Mouse (Mus musculus): Measurements from ENCODE around the gene Crybg3. TPM values are rescaled to one million over a fixed set of nuclear protein-coding genes. Genes with fewer than 3 reads are reported as not detected.
A peak's percentile ranks its signal among the peaks of the same experiment; 100 is the strongest.

Crybg3 gene
- polyA plus RNA-seq, 1 experiment from 2014 or later, result 19.8 TPM

GRCm38 (mm10) chr16:59534349-59534748 is 66.4 kb downstream of the Crybg3 start:
- Histone ChIP-seq H3K9ac (ENCODE audit: low read depth, low read length) (no peak overlapping the region), H3K4me1 (ENCODE audit: control insufficient read depth, insufficient read depth, low read length) (peaks cover 4% of the 10 kb centered on the region; the same call in 1 of the 2 replicates), H3K36me3 (ENCODE audit: control insufficient read depth, insufficient read depth, low read length) (peaks cover 16% of the 10 kb centered on the region), H3K27ac (ENCODE audit: low read depth, low read length) (no peak overlapping the region), H3K9me3 (replicated peaks; ENCODE audit: control insufficient read depth, low read length) (no peaks in the 10 kb centered on the region), H3K27me3 (ENCODE audit: control insufficient read depth, insufficient read depth, low read length) (no peaks in the 10 kb centered on the region), H3K4me2 (no peak overlapping the region), H3K4me3 (ENCODE audit: low read depth, low read length) (no peak overlapping the region)
- no peak for ATAC-seq (replicated peaks; ENCODE audit: insufficient number of reproducible peaks, low FRiP score, low TSS enrichment)
- 86% methylated on average over 11 of the region's 11 CpGs for WGBS (ENCODE audit: insufficient replicate concordance)

DNA sequence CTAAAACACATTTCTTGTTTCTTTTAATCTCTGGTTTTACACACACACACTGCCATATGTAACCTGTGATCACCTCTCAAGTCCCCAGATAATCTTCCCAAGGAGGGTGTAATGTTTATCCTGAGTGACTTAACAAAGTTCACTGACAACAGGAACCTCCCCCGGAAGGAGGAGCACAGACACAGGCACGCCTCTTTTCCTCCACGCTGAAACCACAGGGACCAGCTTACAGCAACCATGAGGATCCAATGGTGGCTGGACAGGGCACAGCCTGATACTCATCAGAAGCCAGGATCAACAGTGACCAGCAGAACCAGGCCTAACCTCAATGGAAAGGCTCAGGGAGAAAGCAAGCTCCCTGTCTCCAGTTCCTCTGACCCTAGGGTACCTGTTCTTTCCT is 68.2 kb downstream of the Crybg3 start:
- peaks cover 16% of the 10 kb centered on the region for H3K36me3 ChIP-seq (ENCODE audit: control insufficient read depth, insufficient read depth, low read length)
- no peaks in the 10 kb centered on the region for H3K9me3 ChIP-seq (replicated peaks; ENCODE audit: control insufficient read depth, low read length)
- no peak overlapping the region for H3K27ac ChIP-seq (ENCODE audit: low read depth, low read length)
- H3K27me3 ChIP-seq (ENCODE audit: control insufficient read depth, insufficient read depth, low read length), result no peaks in the 10 kb centered on the region
- H3K4me3 ChIP-seq (ENCODE audit: low read depth, low read length), result no peak overlapping the region
- H3K9ac ChIP-seq (ENCODE audit: low read depth, low read length), result no peak overlapping the region
- H3K4me2 ChIP-seq, result no peak overlapping the region
- peaks cover 4% of the 10 kb centered on the region; the same call in 1 of the 2 replicates for H3K4me1 ChIP-seq (ENCODE audit: control insufficient read depth, insufficient read depth, low read length)
- WGBS (ENCODE audit: insufficient replicate concordance), result 27% methylated on average over 3 of the region's 3 CpGs
- no peak for ATAC-seq (replicated peaks; ENCODE audit: insufficient number of reproducible peaks, low FRiP score, low TSS enrichment)

- Histone ChIP-seq H3K4me3 (ENCODE audit: low read depth, low read length) (no peak overlapping the region), H3K4me1 (ENCODE audit: control insufficient read depth, insufficient read depth, low read length) (peaks cover 4% of the 10 kb centered on the region; the same call in 1 of the 2 replicates), H3K27ac (ENCODE audit: low read depth, low read length) (no peak overlapping the region), H3K36me3 (ENCODE audit: control insufficient read depth, insufficient read depth, low read length) (peaks cover 16% of the 10 kb centered on the region), H3K27me3 (ENCODE audit: control insufficient read depth, insufficient read depth, low read length) (no peaks in the 10 kb centered on the region), H3K9ac (ENCODE audit: low read depth, low read length) (no peak overlapping the region), H3K9me3 (replicated peaks; ENCODE audit: control insufficient read depth, low read length) (no peaks in the 10 kb centered on the region), H3K4me2 (no peak overlapping the region)
- no peak for ATAC-seq (replicated peaks; ENCODE audit: insufficient number of reproducible peaks, low FRiP score, low TSS enrichment)
- 69% methylated on average over 5 of the region's 5 CpGs for WGBS (ENCODE audit: insufficient replicate concordance)
Measured at GRCm38 (mm10) chr16:59531243-59531642, 69.5 kb downstream of the Crybg3 start.

- Histone ChIP-seq H3K9ac (ENCODE audit: low read depth, low read length) (no peak overlapping the region), H3K27ac (ENCODE audit: low read depth, low read length) (no peak overlapping the region), H3K4me3 (ENCODE audit: low read depth, low read length) (no peak overlapping the region), H3K36me3 (ENCODE audit: control insufficient read depth, insufficient read depth, low read length) (peaks cover 16% of the 10 kb centered on the region), H3K4me2 (no peak overlapping the region), H3K4me1 (ENCODE audit: control insufficient read depth, insufficient read depth, low read length) (peaks cover 4% of the 10 kb centered on the region; the same call in 1 of the 2 replicates), H3K9me3 (replicated peaks; ENCODE audit: control insufficient read depth, low read length) (no peaks in the 10 kb centered on the region), H3K27me3 (ENCODE audit: control insufficient read depth, insufficient read depth, low read length) (no peaks in the 10 kb centered on the region)
- ATAC-seq (replicated peaks; ENCODE audit: insufficient number of reproducible peaks, low FRiP score, low TSS enrichment), result no peak
- WGBS (ENCODE audit: insufficient replicate concordance), result 76% methylated on average over 13 of the region's 13 CpGs
Measured at GRCm38 (mm10) chr16:59529570-59529969, 71.2 kb downstream of the Crybg3 start.

DNA sequence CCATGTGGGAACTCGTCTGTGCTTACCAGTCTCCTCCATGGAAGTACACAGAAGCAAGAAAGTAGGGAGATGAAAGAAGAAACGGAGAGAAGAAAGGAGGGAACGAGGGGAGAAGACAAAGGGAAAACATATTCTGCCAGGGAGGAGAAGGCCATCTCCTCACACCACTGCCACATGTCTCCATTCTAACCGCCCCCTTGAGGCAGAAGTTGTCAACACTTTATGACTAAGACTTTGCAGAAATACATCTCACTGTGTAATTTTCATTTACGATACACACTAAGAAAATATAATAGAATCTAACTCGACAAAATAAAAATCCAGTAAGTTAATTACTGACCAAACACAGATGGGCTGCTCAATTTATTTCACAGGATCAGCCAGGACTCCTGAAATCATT is 73.8 kb downstream of the Crybg3 start:
- H3K27ac ChIP-seq (ENCODE audit: low read depth, low read length), result no peak overlapping the region
- H3K4me3 ChIP-seq (ENCODE audit: low read depth, low read length), result no peak overlapping the region
- H3K4me2 ChIP-seq, result no peak overlapping the region
- peaks cover 24% of the 10 kb centered on the region for H3K36me3 ChIP-seq (ENCODE audit: control insufficient read depth, insufficient read depth, low read length)
- no peaks in the 10 kb centered on the region for H3K27me3 ChIP-seq (ENCODE audit: control insufficient read depth, insufficient read depth, low read length)
- H3K9me3 ChIP-seq (replicated peaks; ENCODE audit: control insufficient read depth, low read length), result no peaks in the 10 kb centered on the region
- no peak for ATAC-seq (replicated peaks; ENCODE audit: insufficient number of reproducible peaks, low FRiP score, low TSS enrichment)
- 78% methylated on average over 6 of the region's 6 CpGs for WGBS (ENCODE audit: insufficient replicate concordance)
- H3K9ac ChIP-seq (ENCODE audit: low read depth, low read length), result no peak overlapping the region
- no peaks in the 10 kb centered on the region for H3K4me1 ChIP-seq (ENCODE audit: control insufficient read depth, insufficient read depth, low read length)

GRCm38 (mm10) chr16:59521752-59522423 is 78.9 kb downstream of the Crybg3 start:
- Histone ChIP-seq H3K36me3 (ENCODE audit: control insufficient read depth, insufficient read depth, low read length) (peaks cover 12% of the 10 kb centered on the region), H3K27ac (ENCODE audit: low read depth, low read length) (no peak overlapping the region), H3K9me3 (replicated peaks; ENCODE audit: control insufficient read depth, low read length) (no peaks in the 10 kb centered on the region), H3K27me3 (ENCODE audit: control insufficient read depth, insufficient read depth, low read length) (no peaks in the 10 kb centered on the region), H3K4me2 (no peak overlapping the region), H3K9ac (ENCODE audit: low read depth, low read length) (no peak overlapping the region), H3K4me1 (ENCODE audit: control insufficient read depth, insufficient read depth, low read length) (peaks cover 22% of the 10 kb centered on the region), H3K4me3 (ENCODE audit: low read depth, low read length) (no peak overlapping the region)
- no peak for ATAC-seq (replicated peaks; ENCODE audit: insufficient number of reproducible peaks, low FRiP score, low TSS enrichment)
- WGBS (ENCODE audit: insufficient replicate concordance), result 80% methylated on average over 16 of the region's 16 CpGs

- WGBS (ENCODE audit: insufficient replicate concordance), result 28% methylated on average over 15 of the region's 15 CpGs
- Histone ChIP-seq H3K27me3 (ENCODE audit: control insufficient read depth, insufficient read depth, low read length) (no peaks in the 10 kb centered on the region), H3K9me3 (replicated peaks; ENCODE audit: control insufficient read depth, low read length) (no peaks in the 10 kb centered on the region), H3K4me1 (ENCODE audit: control insufficient read depth, insufficient read depth, low read length) (peaks cover 28% of the 10 kb centered on the region), H3K4me2 (peak overlapping the region; percentile 52), H3K9ac (ENCODE audit: low read depth, low read length) (no peak overlapping the region), H3K36me3 (ENCODE audit: control insufficient read depth, insufficient read depth, low read length) (peaks cover 4% of the 10 kb centered on the region), H3K27ac (ENCODE audit: low read depth, low read length) (peak overlapping the region; percentile 95), H3K4me3 (ENCODE audit: low read depth, low read length) (no peak overlapping the region; the same call in 1 of the 2 replicates)
- peak; percentile 86 for ATAC-seq (replicated peaks; ENCODE audit: insufficient number of reproducible peaks, low FRiP score, low TSS enrichment)
Measured at GRCm38 (mm10) chr16:59517447-59518219, 83.1 kb downstream of the Crybg3 start.

GRCm38 (mm10) chr16:59516965-59517364 is 83.8 kb downstream of the Crybg3 start:
- Histone ChIP-seq H3K4me3 (ENCODE audit: low read depth, low read length) (no peak overlapping the region; the same call in 1 of the 2 replicates), H3K9ac (ENCODE audit: low read depth, low read length) (peak overlapping the region; percentile 34; the same call in 1 of the 2 replicates), H3K9me3 (replicated peaks; ENCODE audit: control insufficient read depth, low read length) (no peaks in the 10 kb centered on the region), H3K27me3 (ENCODE audit: control insufficient read depth, insufficient read depth, low read length) (no peaks in the 10 kb centered on the region), H3K4me2 (peak overlapping the region; percentile 52), H3K27ac (ENCODE audit: low read depth, low read length) (peak overlapping the region; percentile 95), H3K36me3 (ENCODE audit: control insufficient read depth, insufficient read depth, low read length) (peaks cover 2% of the 10 kb centered on the region; the same call in 1 of the 2 replicates), H3K4me1 (ENCODE audit: control insufficient read depth, insufficient read depth, low read length) (peaks cover 28% of the 10 kb centered on the region)
- WGBS (ENCODE audit: insufficient replicate concordance), result 41% methylated on average over 10 of the region's 10 CpGs
- peak; percentile 77 for ATAC-seq (replicated peaks; ENCODE audit: insufficient number of reproducible peaks, low FRiP score, low TSS enrichment)
